Mouse (Mus musculus): Measurements from ENCODE around the gene N4bp2. TPM values are rescaled to one million over a fixed set of nuclear protein-coding genes. Genes with fewer than 3 reads are reported as not detected.

The N4bp2 gene
- 10 to 100 TPM in 1 of 2 experiments, 1 to 10 TPM in 1; 9.6 to 15.6 TPM for polyA plus RNA-seq (2017; shearing (Covaris generic))

DNA sequence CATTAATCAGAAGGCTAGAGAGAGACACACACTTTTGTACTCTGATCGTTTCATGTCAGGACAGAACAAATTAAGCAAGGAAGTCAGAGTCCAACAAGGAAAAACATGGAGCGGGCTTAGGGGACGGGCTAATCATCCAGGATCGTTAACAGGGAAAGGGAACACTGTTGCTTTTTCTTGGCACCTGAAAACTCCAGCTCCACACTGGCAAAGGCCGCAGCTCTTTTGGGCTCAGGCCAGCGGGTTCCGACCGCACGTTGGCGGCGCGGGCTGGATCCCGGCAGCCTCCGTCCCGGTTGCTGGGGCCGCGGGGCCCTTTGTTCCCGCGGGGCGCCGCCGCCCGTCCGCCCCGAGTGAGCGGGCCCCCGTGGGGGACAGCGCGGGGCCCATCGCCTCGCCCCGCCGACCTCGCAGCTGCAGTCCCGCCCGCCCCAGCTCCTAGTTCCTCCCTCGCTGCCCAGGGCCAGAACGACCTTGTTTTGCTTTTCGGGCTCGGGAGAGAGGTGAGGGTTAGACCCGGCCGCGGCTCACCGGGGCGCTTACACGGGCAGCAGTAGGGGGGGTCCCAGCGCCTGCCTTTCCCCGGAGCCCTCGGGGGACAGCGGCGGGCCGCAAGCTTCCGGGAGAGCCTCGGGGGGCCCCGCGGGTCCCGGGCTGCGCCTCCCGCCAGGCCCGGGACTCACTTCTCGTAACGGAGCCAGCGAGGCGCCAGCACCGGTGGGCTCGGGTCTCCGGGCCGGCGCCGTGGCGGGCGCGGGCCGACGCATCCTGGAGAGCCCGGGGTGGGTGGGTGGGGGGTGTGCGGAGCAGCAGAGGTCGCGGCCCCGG is at the start of gene N4bp2:
N4bp2 (plus strand) TSS at position 434 of the 828 bp plus-strand sequence.

GRCm38 (mm10) chr5:65861154-65861944 is 98.0 kb downstream of the N4bp2 start, which contains the start of gene Rhoh:
Gene Rhoh, plus strand, starts transcription at chr5:65861213.

Other genes with a start within 250 kb of the N4bp2 start
- gene Smim14, start 226.3 kb upstream of the N4bp2 start, polyA plus RNA-seq (2017; shearing (Covaris generic)), result 100 to 1,000 TPM; 144 to 177 TPM
- 100 to 1,000 TPM; 119 to 129 TPM for gene Ube2k, start 226.3 kb upstream of the N4bp2 start, polyA plus RNA-seq (2017; shearing (Covaris generic))
- gene Pds5a, start 65.2 kb upstream of the N4bp2 start, polyA plus RNA-seq (2017; shearing (Covaris generic)), result 100 to 1,000 TPM; 110 to 158 TPM
- 100 to 1,000 TPM; 180 to 324 TPM for gene Rhoh, start 97.7 kb downstream of the N4bp2 start, polyA plus RNA-seq (2017; shearing (Covaris generic))
- gene Chrna9, start 171.4 kb downstream of the N4bp2 start, polyA plus RNA-seq (2017; shearing (Covaris generic)), result 1 to 10 TPM in 1 of 2 experiments, under 1 TPM in 1; 0.93 to 1.0 TPM
- gene 9130230L23Rik, start 240.8 kb downstream of the N4bp2 start, polyA plus RNA-seq (2017; shearing (Covaris generic)), result under 1 TPM in 1 of 2 experiments, not detected in 1; 0.96 TPM